Mouse (Mus musculus) neutrophil, adult 59 days (primary cell): ENCODE data around the gene E330009J07Rik. TPM values are rescaled to one million over a fixed set of nuclear protein-coding genes. Genes with fewer than 3 reads are reported as not detected.

Experiments used
- total RNA-seq, 2 experiments: library from RNA; stranded (reverse); gene quantifications; 1 replicate in 1 of 2; 2 replicates in 1 of 2; pipeline ENCODE4 v1.2.4; 2023

The E330009J07Rik gene
- 10 to 100 TPM; 15.4 to 15.9 TPM for total RNA-seq

DNA sequence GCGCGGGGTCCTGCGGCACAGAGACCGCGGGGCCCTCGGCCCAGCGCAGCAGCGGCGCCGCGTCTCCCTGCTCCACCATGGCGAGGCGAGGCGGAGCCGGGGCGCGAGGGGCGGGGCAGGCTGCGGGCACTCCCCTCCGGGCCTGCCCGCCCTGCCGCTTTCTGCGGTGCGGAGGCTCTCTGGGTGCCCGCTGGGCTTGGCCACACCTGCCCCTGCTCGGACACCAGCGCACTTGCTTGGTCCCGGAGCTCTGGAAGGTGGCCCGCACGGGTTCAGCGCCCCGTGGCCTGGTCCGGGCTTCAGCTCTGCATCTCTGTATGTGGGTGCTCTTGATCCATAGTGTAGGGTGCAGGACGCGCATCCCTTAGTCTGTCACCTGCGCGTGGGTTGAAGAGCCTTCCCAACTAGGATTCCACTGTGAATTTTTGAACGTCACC is at the start of gene E330009J07Rik:
E330009J07Rik (minus strand) TSS at position 89 of the 437 bp plus-strand sequence.

DNA sequence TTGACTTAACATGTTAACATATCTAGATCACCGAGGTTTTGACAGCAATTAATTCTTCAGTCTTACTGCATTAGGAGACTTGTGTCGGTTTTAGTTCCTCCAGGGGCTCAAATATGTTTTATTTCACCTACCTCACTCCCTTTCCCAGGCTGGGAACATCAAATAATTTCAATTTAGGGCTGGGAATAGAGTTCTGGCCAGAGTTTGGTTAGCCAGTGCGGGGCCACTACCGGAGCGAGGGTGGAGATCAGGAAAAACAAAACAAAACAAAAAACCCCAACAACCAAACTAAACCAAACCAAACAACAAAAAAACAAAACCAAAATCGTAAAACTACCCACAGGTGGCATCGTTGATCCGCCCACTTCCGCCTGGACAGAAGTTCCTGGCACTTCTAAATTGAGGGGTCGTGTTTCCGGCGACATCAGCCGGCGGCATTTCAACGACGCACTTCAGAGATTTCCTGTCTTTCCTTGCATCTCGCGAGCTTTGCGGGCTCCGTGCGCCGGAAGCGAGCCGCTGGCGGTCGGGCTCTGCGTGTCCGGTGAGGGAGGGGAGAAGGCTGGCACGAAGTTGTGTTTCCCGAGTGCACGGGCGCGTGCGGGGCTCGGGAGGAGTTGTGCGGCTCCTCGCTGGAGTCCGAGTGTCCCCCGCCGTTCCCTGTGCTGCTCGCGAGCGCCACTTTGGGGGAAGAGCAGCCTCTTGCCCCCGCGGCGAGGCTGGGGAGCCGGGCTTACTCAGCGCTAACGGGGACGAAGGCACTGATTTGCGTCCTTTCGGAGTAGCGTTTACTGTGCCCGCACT is 35.2 kb upstream of the E330009J07Rik start, which contains the start of gene Ssbp1:
Ssbp1 (plus strand) TSS at position 437 of the 804 bp plus-strand sequence.

GRCm38 (mm10) chr6:40438936-40439335 is 3.0 kb upstream of the E330009J07Rik start, which contains the start of gene Wee2:
Gene Wee2, plus strand, starts transcription at chr6:40439088.

Other genes with a start within 250 kb of the E330009J07Rik start
- gene Agk, start 111.0 kb downstream of the E330009J07Rik start, total RNA-seq, result 1 to 10 TPM; 7.1 to 8.1 TPM
- gene Wee2, start 3.0 kb upstream of the E330009J07Rik start, total RNA-seq, result not detected
- gene Ssbp1, start 35.2 kb upstream of the E330009J07Rik start, total RNA-seq, result 10 to 100 TPM; 24.8 TPM
- gene Tas2r137, start 55.1 kb upstream of the E330009J07Rik start, total RNA-seq, result not detected
- not detected for gene Tas2r108, start 57.4 kb upstream of the E330009J07Rik start, total RNA-seq
- not detected for gene Prss37, start 83.4 kb upstream of the E330009J07Rik start, total RNA-seq
- under 1 TPM; 0.22 to 0.31 TPM for gene Olfr461, start 118.9 kb upstream of the E330009J07Rik start, total RNA-seq
- gene Olfr460, start 133.4 kb upstream of the E330009J07Rik start, total RNA-seq, result under 1 TPM in 1 of 2 experiments, not detected in 1; 0.33 TPM
- gene Clec5a, start 149.7 kb upstream of the E330009J07Rik start, total RNA-seq, result 100 to 1,000 TPM; 170 to 179 TPM
- gene Tas2r138, start 177.2 kb upstream of the E330009J07Rik start, total RNA-seq, result not detected
- 100 to 1,000 TPM; 120 to 138 TPM for gene Mgam, start 192.7 kb upstream of the E330009J07Rik start, total RNA-seq